Mouse (Mus musculus) limb, embryonic 14.5 days (tissue): ENCODE results near the gene Pmm2. TPM values are rescaled to one million over a fixed set of nuclear protein-coding genes. Genes with fewer than 3 reads are reported as not detected.

Experiments
- ATAC-seq: fragments of 200-750 bp; cut with Nextera tagmentation; 2 replicates; pipeline ENCODE4 v1.8.0; 2017; ENCODE audit warnings: low read depth, moderate number of reproducible peaks, moderate TSS enrichment; ENCODE audit not compliant: low FRiP score
- DNase-seq: peaks from one replicate; pipeline ENCODE4 v3.0.0-alpha.2; 2015; ENCODE audit warnings: low spot score
- H3K27ac ChIP-seq: fragments of 300-500 bp; sonication (generic); replicated peaks from 2 replicates; pipeline ENCODE4 v1.5.1; 2014; ENCODE audit warnings: low read depth, mild to moderate bottlenecking, low read length, moderate library complexity, mixed read lengths
- H3K27me3 ChIP-seq: fragments of 300-500 bp; sonication (generic); 2 replicates; pipeline ENCODE4 v1.6.1; 2014; ENCODE audit warnings: low read length, mixed read lengths; ENCODE audit not compliant: control insufficient read depth, insufficient read depth
- H3K36me3 ChIP-seq: fragments of 300-500 bp; sonication (generic); 2 replicates; pipeline ENCODE4 v1.6.1; 2014; ENCODE audit warnings: mild to moderate bottlenecking, low read length, moderate library complexity, mixed read lengths; ENCODE audit not compliant: control insufficient read depth, insufficient read depth
- H3K4me1 ChIP-seq: fragments of 300-500 bp; sonication (generic); 2 replicates; pipeline ENCODE4 v1.6.1; 2014; ENCODE audit warnings: antibody characterized with exemption, low read length, mixed read lengths; ENCODE audit not compliant: control insufficient read depth, insufficient read depth
- H3K4me2 ChIP-seq: fragments of 300-500 bp; sonication (generic); replicated peaks from 2 replicates; pipeline ENCODE4 v1.6.1; 2014; ENCODE audit warnings: low read depth, mild to moderate bottlenecking, low read length, moderate library complexity; ENCODE audit not compliant: severe bottlenecking
- H3K4me3 ChIP-seq: fragments of 300-500 bp; sonication (generic); replicated peaks from 2 replicates; pipeline ENCODE4 v1.5.1; 2014; ENCODE audit warnings: low read length
- H3K9ac ChIP-seq: fragments of 300-500 bp; sonication (generic); 2 replicates; pipeline ENCODE4 v1.6.1; 2014; ENCODE audit warnings: mild to moderate bottlenecking, low read depth, low read length, moderate library complexity; ENCODE audit not compliant: severe bottlenecking
- H3K9me3 ChIP-seq: fragments of 300-500 bp; sonication (generic); 2 replicates; pipeline ENCODE4 v1.6.1; 2016; ENCODE audit warnings: low read length; ENCODE audit not compliant: control insufficient read depth
- POLR2A ChIP-seq: fragments of 200-500 bp; IDR thresholded peaks from 2 replicates; pipeline ENCODE4 v1.8.0; 2012; ENCODE audit warnings: inconsistent platforms, mild to moderate bottlenecking, moderate library complexity, borderline replicate concordance; ENCODE audit not compliant: insufficient read depth, insufficient read length; ENCODE audit errors: extremely low read depth
- WGBS: fragments of 180-500 bp; shearing (Covaris S2); extraction: QIAGEN DNeasy Blood & Tissue Kit; methylation state at CpG from one replicate; pipeline ENCODE4 v1.1.7; 2014; 5-methylcytosine and 5-hydroxymethylcytosine counted together
- polyA plus RNA-seq, 2 experiments: library from polyadenylated mRNA; depleted of rRNA in 1 of 2; stranded (reverse) in 1 of 2; unstranded in 1 of 2; fragments of >200 nt; fragmentation: Nextera tagmentation in 1 of 2; extraction: Ambion mirVana in 1 of 2; gene quantifications; 2 replicates each; pipeline versions ENCODE4 v1.2.1 to v1.2.3; 2012 to 2014

Gene Pmm2
- polyA plus RNA-seq, 2 experiments, result 46.1 to 61.0 TPM

DNA sequence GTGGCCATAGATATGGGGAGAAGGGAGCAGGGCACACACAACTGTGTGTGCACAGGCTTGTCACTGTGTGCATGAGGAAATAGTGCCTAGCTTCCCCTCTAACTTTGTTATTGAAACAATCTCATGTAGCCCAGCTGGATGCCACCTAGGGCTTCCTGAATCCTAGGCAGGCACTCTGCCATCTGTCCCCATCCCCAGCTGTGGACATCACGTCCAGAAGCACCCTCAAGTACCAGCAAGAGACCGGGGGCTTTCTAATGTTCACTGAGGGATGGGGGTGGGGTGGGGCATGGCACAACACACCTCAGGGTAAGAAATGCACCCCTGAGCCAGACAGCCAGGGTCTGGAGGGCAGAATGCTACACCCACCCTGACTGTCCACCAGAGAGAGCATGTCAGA lies 30.9 kb downstream of the Pmm2 start:
- peaks cover 13% of the 10 kb centered on the region for H3K4me1 ChIP-seq
- 76% methylated on average over 2 of the region's 2 CpGs for WGBS
- TF ChIP-seq POLR2A, result no peak

DNA sequence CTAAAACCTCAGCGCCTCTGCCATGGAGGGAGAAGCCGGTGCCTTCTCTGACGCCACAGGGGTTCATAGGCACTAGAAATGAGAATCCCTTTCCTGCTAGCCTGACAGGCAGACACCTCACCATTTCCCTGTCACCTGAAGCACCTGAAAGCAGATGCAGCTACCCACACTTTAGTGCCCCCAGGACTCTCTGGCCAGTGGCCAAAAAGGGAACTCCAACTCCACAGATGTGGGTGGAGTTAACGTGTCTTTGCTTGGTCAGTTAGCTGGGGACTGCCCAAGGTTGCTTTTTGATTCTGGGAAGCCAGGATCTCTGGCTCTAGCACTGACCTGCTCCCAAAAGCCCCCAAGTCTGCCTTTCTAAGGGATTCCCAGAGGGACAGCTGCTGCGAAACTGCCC lies 32.0 kb downstream of the Pmm2 start:
- Histone ChIP-seq H3K27me3 (no peaks in the 10 kb centered on the region), H3K9ac (0 out of 2 replicates have a peak overlapping the region, but pooled peaks have one; percentile 64), H3K36me3 (peaks cover 3% of the 10 kb centered on the region; the same call in 1 of the 2 replicates), H3K27ac (no peak overlapping the region), H3K4me3 (peak overlapping the region; percentile 61), H3K4me1 (peaks cover 13% of the 10 kb centered on the region), H3K9me3 (no peaks in the 10 kb centered on the region), H3K4me2 (peak overlapping the region; percentile 79)
- DNase-seq (no peak), ATAC-seq (no peak)
- 63% methylated on average over 5 of the region's 5 CpGs for WGBS
- TF ChIP-seq POLR2A, result no peak

More for the DNA sequence above, 30.9 kb downstream of the Pmm2 start:
- Histone ChIP-seq H3K4me3 (no peak overlapping the region), H3K9me3 (no peaks in the 10 kb centered on the region), H3K27ac (no peak overlapping the region), H3K27me3 (no peaks in the 10 kb centered on the region), H3K36me3 (peaks cover 11% of the 10 kb centered on the region), H3K9ac (no peak overlapping the region), H3K4me2 (no peak overlapping the region)
- DNase-seq (no peak), ATAC-seq (no peak)

DNA sequence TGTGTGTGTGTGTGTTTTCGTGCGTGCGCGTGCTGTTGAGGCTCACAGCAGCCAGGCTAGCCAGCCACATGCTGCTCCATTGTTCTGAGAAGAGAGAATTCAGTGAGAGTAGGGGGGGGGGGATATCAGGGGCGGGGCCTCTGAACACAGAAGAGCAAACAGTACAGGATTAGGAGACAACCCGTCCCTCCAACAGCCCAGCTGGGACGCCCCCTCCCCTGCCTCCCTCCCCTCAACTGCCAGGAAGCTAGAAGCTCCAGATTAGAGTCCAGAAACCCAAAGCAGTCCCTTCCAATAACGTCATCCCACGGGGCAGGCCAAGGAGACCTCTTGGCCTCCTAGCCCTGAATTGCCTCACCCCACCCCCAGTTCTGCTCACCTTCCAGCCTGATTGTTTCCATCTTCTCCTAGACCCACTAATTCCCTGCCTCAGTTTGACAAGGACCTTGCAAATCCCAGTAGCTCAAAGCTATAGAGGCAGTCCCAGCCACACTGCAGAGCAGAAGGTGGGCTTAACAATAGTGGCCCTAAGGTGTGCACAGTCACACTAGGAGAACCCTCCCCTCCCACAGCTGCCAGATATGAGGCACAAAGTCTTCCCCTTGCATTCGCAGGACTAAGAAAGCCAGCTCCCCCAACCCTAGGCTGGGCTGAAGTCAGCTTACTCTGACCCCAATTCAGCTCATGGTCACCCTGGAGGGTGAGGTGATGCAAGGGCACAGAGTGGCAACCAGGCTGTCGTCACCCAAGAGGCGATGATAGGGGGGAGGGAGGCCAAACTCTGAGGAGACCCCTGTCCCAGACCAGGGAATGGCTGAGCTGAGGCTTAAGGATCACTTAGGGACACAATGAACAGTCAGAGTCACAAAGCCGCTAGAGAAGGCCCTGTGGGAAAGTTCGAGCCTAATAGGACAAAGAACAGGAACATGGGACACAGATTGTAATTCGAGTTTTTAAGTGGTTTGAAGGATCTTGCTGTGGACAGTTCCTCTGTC lies 32.9 kb downstream of the Pmm2 start:
- Histone ChIP-seq H3K9me3 (no peaks in the 10 kb centered on the region), H3K27ac (no peak overlapping the region), H3K9ac (peak overlapping the region; percentile 64), H3K4me3 (peak overlapping the region; percentile 61), H3K4me1 (peaks cover 13% of the 10 kb centered on the region), H3K27me3 (no peaks in the 10 kb centered on the region), H3K4me2 (peak overlapping the region; percentile 79), H3K36me3 (no peaks in the 10 kb centered on the region; the same call in 1 of the 2 replicates)
- 11% methylated on average over 13 of the region's 15 CpGs for WGBS
- TF ChIP-seq POLR2A, result no peak
- ATAC-seq (no peak), DNase-seq (no peak)

DNA sequence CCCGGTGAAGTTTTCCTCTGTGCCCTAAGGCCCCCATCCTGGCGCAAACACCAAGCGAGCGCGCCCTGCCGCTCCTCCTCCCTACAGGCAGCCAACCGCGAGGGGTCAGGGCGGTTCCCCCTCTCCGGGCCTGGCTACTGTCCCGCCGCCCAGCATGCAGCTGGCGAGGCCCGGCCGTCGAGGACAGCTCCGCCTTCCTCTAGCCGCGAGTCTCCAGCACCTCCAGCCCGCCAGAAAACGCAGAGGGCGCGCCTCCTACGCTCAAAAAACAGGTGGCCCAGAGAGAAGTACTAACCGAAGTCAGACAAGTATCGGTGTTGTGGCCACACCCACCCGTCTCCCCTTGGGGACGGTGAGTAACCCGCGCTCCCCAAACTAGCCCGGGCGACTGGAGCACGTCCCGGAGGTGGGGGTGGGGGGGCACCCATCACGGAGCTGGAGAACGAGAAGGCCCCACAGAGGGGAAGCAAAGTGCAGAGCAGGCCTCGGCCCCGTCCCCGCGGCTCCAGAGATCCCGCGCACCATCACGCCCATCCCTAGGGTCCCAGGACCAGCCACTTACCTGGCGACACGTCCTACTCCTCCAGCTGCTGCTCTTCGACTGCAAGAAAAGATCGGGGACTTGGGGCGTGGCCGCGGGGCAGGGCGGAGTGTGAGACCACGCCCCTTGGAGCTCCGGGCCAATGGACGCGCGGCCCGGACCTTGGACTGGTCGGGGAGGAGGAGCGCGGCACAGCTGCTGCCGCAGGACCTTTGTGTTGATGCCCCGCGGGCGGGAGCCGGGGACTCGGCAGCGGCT lies 34.3 kb downstream of the Pmm2 start, which contains the start of gene Carhsp1:
Gene Carhsp1, minus strand, starts transcription at position 605 of the 799 bp plus-strand sequence.
- DNase-seq (peak; percentile 95), ATAC-seq (peak; percentile 91)
- peak within 1 kb of the TSS; percentile 61 for H3K4me3 ChIP-seq
- H3K9ac ChIP-seq, result peak within 1 kb of the TSS; percentile 64
- peak; percentile 87; the same call in 1 of the 2 replicates for TF ChIP-seq POLR2A
- no peaks in the 10 kb centered on the region for H3K36me3 ChIP-seq
- no peaks in the 10 kb centered on the region for H3K9me3 ChIP-seq
- peak within 1 kb of the TSS; percentile 79 for H3K4me2 ChIP-seq
- peak within 1 kb of the TSS; percentile 64 for H3K27ac ChIP-seq
- H3K27me3 ChIP-seq, result no peaks in the 10 kb centered on the region
- WGBS, result under 1% methylated on average over 55 of the region's 67 CpGs
- H3K4me1 ChIP-seq, result peaks cover 13% of the 10 kb centered on the region

DNA sequence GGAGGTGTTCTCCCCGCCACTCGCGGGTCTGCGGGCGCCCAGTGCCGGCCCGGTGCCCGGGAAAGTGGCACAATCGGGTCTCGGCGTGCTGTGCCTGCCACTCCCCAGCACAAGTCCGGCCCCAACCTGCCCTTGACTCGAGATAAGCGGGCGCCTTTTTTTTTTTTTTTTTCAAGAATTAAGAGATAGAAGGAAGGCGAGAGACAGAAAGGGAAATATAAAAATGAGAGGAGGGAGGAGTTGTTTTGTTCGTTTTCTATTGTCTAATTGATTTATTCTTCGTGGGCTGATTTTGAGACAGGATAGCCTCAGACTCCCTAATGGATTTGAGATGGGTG lies 34.8 kb downstream of the Pmm2 start:
- Histone ChIP-seq H3K4me2 (peak overlapping the region; percentile 79), H3K4me3 (peak overlapping the region; percentile 61), H3K9ac (peak overlapping the region; percentile 64), H3K27me3 (no peaks in the 10 kb centered on the region), H3K27ac (no peak overlapping the region), H3K9me3 (no peaks in the 10 kb centered on the region), H3K36me3 (no peaks in the 10 kb centered on the region), H3K4me1 (peaks cover 13% of the 10 kb centered on the region)
- DNase-seq (no peak), ATAC-seq (no peak)
- TF ChIP-seq POLR2A, result no peak
- 0% methylated on average over 18 of the region's 18 CpGs for WGBS
